Mouse (Mus musculus) olfactory bulb, adult 2 months (tissue): ENCODE results near the gene F11.

Source experiments
- CTCF ChIP-seq: fragments of 200-500 bp; IDR thresholded peaks from 2 replicates; pipeline ENCODE4 v1.5.1; 2012; ENCODE audit warnings: low read depth, mild to moderate bottlenecking, low read length, moderate library complexity; ENCODE audit not compliant: insufficient read depth
- POLR2A ChIP-seq: fragments of 200-500 bp; IDR thresholded peaks from 2 replicates; pipeline ENCODE4 v1.6.1; 2012; ENCODE audit warnings: mild to moderate bottlenecking, low read depth, low read length, moderate library complexity; ENCODE audit not compliant: insufficient read depth

- TF ChIP-seq CTCF: no peak
- TF ChIP-seq POLR2A: no peak
These were observed 32.9 kb upstream of the F11 start, which contains the start of gene Klkb1 for GRCm38 (mm10) chr8:45294687-45295086.
